Mouse (Mus musculus): ENCODE measurements around the gene Ubac2.

DNA sequence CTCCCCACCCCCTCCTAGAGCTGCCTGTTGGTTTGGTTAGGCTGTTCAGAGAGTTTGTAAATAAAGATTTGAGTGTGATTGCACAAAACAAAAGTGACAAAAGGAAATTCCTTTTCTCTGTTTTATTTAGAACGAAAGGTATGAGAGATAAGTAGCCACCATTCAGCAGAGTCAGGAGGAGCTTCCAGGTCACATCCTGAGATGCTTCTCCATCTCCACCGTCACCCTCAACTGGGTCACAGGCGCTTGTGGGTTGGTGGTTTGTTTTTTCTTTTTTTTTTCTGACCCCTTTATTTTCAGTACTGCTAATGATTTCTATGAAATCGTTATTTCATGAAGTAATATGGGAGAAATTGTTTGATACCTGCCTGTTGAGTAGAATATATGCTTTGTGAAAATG lies 57.9 kb downstream of the Ubac2 start:
- TF ChIP-seq CTCF (IDR thresholded peaks at IDR 0.05; ENCODE audit: low read depth, low read length) (no peak), POLR2A (IDR thresholded peaks at IDR 0.05; ENCODE audit: borderline replicate concordance, low read depth, low read length) (no peak)
